Mouse (Mus musculus) olfactory bulb, adult 2 months (tissue): ENCODE results near the gene Cfap20.

Experiments used
- CTCF ChIP-seq: fragments of 200-500 bp; IDR thresholded peaks from 2 replicates; pipeline ENCODE4 v1.5.1; 2012; ENCODE audit warnings: low read depth, mild to moderate bottlenecking, low read length, moderate library complexity; ENCODE audit not compliant: insufficient read depth
- POLR2A ChIP-seq: fragments of 200-500 bp; IDR thresholded peaks from 2 replicates; pipeline ENCODE4 v1.6.1; 2012; ENCODE audit warnings: mild to moderate bottlenecking, low read depth, low read length, moderate library complexity; ENCODE audit not compliant: insufficient read depth

DNA sequence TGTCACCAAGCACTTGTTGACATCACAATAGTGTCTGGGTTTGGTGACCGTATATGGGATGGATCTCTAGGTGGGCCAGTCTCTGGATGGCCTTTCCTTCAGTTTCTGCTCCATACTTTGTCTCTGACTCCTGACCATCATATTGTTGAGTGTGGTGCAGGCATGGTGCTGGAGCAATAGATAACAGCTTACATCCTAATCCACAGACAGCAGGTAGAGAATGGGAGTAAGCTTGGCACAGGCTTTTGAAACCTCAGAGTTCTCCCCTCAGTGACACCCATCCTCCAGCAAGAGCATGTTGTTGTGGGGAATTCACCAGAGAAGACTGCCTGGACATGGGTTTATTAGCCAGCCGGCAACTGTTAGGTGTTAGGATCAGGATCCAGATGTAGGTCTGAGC lies 4.8 kb upstream of the Cfap20 start:
- TF ChIP-seq CTCF (no peak), POLR2A (no peak)
